Mouse (Mus musculus) urinary bladder, postnatal 14 days (tissue): ENCODE measurements at regions not wholly inside any gene's neighbourhood (a gene's known extent, or its start where the extent isn't known, plus 50 kb on each side); places are given as distances from the start of the nearest gene placed in this dataset.

Source experiments
- DNase-seq: peaks from one replicate; pipeline ENCODE4 v3.0.0; 2021; ENCODE audit warnings: low spot score

DNA sequence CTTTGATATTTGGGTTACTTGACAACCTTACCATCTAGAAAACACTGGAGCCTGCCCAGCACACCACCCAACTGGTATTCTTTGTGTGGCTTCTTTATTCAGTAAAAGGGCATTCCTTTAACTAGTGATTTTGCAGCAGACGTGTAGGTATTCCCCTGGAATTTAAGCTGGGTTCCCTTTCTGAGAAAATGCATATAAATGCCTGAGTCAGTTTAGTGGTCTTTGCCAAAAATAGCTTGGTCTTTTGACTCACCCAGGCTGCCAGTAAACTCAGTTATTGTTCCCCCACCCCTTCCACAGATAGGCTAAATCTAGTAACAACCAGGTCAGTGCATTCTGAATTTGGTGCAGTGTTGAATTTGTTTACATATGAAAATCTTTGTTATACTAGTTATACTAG lies 450.6 kb downstream of the Gm7489 start:
- DNase-seq = no peak

DNA sequence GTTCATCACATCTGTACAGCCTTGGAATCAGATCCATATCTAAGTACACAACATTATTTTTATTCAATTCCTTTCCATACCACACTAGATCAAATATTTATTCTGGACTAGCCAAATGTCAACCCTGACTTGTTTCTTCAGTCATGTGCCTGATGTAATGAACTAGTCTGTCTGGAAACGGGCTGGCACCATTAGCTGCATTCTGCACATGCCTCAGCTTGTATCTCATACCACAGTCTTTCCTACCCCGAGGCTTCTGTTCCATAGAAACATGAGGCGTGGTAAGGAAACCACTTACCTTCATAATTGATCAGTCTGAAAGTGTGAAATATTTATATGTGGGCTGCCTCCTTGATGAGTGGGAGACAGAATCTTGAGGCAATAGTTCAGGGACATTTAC lies 469.0 kb downstream of the Gm7489 start:
- peak; percentile 34 for DNase-seq

DNA sequence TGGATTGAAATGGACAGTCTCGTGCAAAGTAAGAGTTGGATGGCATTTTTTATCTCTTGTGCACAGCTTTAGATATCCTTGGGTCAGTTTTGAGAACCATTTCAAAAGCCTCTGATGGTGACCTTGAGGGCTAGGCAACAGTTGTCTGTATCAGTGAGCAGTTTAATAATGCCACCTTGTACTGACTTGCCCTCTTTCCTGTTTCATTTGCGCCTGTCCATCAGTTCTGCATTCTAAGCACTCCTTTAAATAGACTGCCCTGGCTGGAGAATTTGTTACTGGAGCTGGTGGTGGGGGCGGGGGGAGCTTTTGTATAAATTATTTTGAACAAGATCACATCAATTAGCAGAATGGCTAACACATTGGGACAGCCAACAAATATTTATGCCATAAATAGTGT lies 474.0 kb downstream of the Gm7489 start:
- no peak for DNase-seq
